Mouse (Mus musculus): ENCODE measurements around the gene Galnt2.
A peak's percentile ranks its signal among the peaks of the same experiment; 100 is the strongest.

The Galnt2 gene

GRCm38 (mm10) chr8:124235536-124235935 is 4.3 kb downstream of the Galnt2 start:
- DNase-seq = no peak

GRCm38 (mm10) chr8:124239350-124239749 is 8.2 kb downstream of the Galnt2 start:
- no peak for DNase-seq

GRCm38 (mm10) chr8:124240932-124241331 is 9.7 kb downstream of the Galnt2 start:
- DNase-seq = no peak

GRCm38 (mm10) chr8:124242208-124242607 is 11.0 kb downstream of the Galnt2 start:
- no peak for DNase-seq

GRCm38 (mm10) chr8:124242913-124243312 is 11.7 kb downstream of the Galnt2 start:
- DNase-seq = no peak

GRCm38 (mm10) chr8:124247581-124247980 is 16.4 kb downstream of the Galnt2 start:
- DNase-seq = no peak

GRCm38 (mm10) chr8:124248688-124249087 is 17.5 kb downstream of the Galnt2 start:
- DNase-seq = no peak

- DNase-seq = no peak
Observed at GRCm38 (mm10) chr8:124250255-124250654, 19.1 kb downstream of the Galnt2 start.

- DNase-seq = no peak
Observed at GRCm38 (mm10) chr8:124250785-124251184, 19.6 kb downstream of the Galnt2 start.

GRCm38 (mm10) chr8:124252533-124252950 is 21.4 kb downstream of the Galnt2 start:
- no peak for DNase-seq

- DNase-seq = no peak
Observed at GRCm38 (mm10) chr8:124253939-124254338, 22.7 kb downstream of the Galnt2 start.

GRCm38 (mm10) chr8:124256841-124257240 is 25.6 kb downstream of the Galnt2 start:
- DNase-seq = no peak

- DNase-seq = peak; percentile 47
Observed at GRCm38 (mm10) chr8:124257363-124257762, 26.2 kb downstream of the Galnt2 start.

- no peak for DNase-seq
Observed at GRCm38 (mm10) chr8:124259146-124259545, 28.0 kb downstream of the Galnt2 start.

- no peak for DNase-seq
Observed at GRCm38 (mm10) chr8:124259925-124260324, 28.7 kb downstream of the Galnt2 start.

- DNase-seq = no peak
Observed at GRCm38 (mm10) chr8:124260371-124260770, 29.2 kb downstream of the Galnt2 start.

- DNase-seq = no peak
Observed at GRCm38 (mm10) chr8:124263058-124263457, 31.9 kb downstream of the Galnt2 start.

- no peak for DNase-seq
Observed at GRCm38 (mm10) chr8:124264032-124264431, 32.8 kb downstream of the Galnt2 start.

- no peak for DNase-seq
Observed at GRCm38 (mm10) chr8:124264671-124265070, 33.5 kb downstream of the Galnt2 start.

GRCm38 (mm10) chr8:124265130-124265529 is 33.9 kb downstream of the Galnt2 start:
- no peak for DNase-seq

- no peak for DNase-seq
Observed at GRCm38 (mm10) chr8:124265798-124266197, 34.6 kb downstream of the Galnt2 start.

- no peak for DNase-seq
Observed at GRCm38 (mm10) chr8:124267206-124267605, 36.0 kb downstream of the Galnt2 start.

- DNase-seq = no peak
Observed at GRCm38 (mm10) chr8:124270504-124270903, 39.3 kb downstream of the Galnt2 start.

- no peak for DNase-seq
Observed at GRCm38 (mm10) chr8:124270904-124271303, 39.7 kb downstream of the Galnt2 start.

- DNase-seq = no peak
Observed at GRCm38 (mm10) chr8:124271518-124271917, 40.3 kb downstream of the Galnt2 start.

GRCm38 (mm10) chr8:124272792-124273191 is 41.6 kb downstream of the Galnt2 start:
- no peak for DNase-seq
